Mouse (Mus musculus) hematopoietic stem cell, adult 5-6 weeks (primary cell): ENCODE measurements around the gene Edil3. TPM values are rescaled to one million over a fixed set of nuclear protein-coding genes. Genes with fewer than 3 reads are reported as not detected.
"Not testable (repeated sequence)": the region's sequence is repeated elsewhere in the genome, so short reads cannot be mapped to it uniquely, and the experiment has no call there.

Experiments used
- ATAC-seq, 2 experiments: fragments of 125-278 bp in 1 of 2; replicated peaks in 1 of 2; 2 replicates each; pipeline ENCODE4 v1.8.0; 2016 to 2017; ENCODE audit warnings: inconsistent platforms in 2 of 2, mild to moderate bottlenecking in 2 of 2, moderate number of reproducible peaks in 2 of 2, low read depth in 1 of 2, moderate TSS enrichment in 1 of 2; ENCODE audit not compliant: low FRiP score in 2 of 2, poor library complexity in 2 of 2, severe bottlenecking in 2 of 2, insufficient read depth in 1 of 2, low TSS enrichment in 1 of 2
- total RNA-seq: library from RNA; stranded (forward); fragments of 172-1452, 232-1000 nt; gene quantifications from 2 replicates; pipeline ENCODE4 v1.2.3, GENCODE M21; 2017

The Edil3 gene
- total RNA-seq, 1 experiment from 2014 or later = 0.30 TPM

DNA sequence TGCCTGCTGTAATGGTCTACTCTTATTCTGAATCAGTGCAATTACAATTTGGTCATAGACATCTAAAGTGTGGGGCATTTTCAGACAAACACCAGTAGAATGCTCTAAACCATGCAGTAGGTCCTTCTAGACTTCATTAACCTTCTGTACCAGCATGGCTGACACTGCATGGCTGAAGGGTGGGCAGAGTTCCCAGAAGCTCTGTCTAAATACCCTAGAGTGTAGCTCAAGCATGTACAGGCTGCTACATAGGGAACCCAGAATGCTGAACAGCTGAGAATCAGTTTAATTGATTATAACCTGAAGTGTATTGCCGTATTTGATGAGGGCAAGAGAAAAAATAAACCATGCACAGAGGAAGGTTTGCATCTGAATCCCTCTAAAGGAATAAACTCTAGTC is 86.1 kb downstream of the Edil3 start:
- ATAC-seq = no peak

DNA sequence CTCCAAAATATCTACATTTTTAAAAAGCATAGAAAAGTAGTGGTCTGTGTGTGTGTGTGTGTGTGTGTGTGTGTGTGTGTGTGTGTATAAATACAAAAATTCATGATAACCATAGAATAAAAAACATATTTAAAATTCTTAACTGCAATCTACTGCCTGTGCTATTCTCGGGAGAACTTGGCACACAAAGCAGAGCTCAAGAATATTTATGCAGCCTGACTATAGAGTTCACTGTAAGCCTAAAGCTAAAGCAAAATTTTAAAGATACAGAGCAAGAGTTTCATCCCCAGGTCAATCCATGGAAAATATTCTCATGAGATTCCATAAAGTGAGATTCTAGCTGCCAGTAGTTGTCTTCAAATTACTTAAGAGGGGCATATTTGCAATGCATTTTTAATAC is 86.9 kb downstream of the Edil3 start:
- ATAC-seq = no peak

GRCm38 (mm10) chr13:88916503-88916902 is 95.2 kb downstream of the Edil3 start:
- ATAC-seq = no peak

- no peak for ATAC-seq
Observed at GRCm38 (mm10) chr13:88929626-88930025, 108.4 kb downstream of the Edil3 start.

- ATAC-seq = no peak
Observed at GRCm38 (mm10) chr13:88938564-88938963, 117.3 kb downstream of the Edil3 start.

- ATAC-seq = no peak
Observed at GRCm38 (mm10) chr13:88972355-88972754, 151.1 kb downstream of the Edil3 start.

GRCm38 (mm10) chr13:89007696-89008427 is 186.6 kb downstream of the Edil3 start:
- no peak for ATAC-seq

DNA sequence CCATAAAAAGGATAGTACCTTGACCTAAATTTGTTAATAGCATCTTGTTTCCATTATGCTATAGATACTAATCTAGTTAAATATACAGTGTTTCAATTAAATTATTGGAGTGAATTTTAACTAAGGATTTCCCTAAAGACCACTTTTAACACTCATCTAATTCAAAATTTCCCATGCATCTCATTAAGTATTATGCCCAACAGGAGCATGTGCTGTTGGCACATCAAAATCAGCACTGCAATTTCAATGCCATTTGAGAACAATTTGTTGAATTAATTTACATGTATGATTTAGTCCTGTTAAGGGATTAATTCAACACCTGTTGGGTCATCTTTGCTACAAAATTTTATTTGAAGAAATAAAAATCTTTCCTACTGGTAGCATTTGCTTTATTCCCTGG is 191.2 kb downstream of the Edil3 start:
- ATAC-seq = no peak

- ATAC-seq = no peak
Observed at GRCm38 (mm10) chr13:89029817-89030539, 208.7 kb downstream of the Edil3 start.

DNA sequence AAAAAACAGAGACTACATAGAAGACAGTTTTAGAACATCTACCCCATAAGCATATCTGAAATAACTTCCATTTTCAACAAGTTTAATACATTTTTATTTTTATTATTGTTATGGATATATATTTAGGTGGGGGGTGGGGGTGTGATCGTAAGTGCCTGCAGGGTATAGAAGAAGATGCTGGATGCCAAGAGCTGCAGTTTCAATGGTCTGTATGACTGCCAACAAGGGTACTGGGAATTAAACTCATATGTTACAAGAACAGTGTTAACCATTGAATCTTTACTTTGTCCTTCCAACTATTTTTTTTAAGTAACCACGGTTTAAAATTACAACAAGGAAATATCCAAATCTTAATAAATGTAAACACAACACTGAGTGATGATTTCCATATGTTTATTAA is 214.4 kb downstream of the Edil3 start:
- no peak for ATAC-seq

DNA sequence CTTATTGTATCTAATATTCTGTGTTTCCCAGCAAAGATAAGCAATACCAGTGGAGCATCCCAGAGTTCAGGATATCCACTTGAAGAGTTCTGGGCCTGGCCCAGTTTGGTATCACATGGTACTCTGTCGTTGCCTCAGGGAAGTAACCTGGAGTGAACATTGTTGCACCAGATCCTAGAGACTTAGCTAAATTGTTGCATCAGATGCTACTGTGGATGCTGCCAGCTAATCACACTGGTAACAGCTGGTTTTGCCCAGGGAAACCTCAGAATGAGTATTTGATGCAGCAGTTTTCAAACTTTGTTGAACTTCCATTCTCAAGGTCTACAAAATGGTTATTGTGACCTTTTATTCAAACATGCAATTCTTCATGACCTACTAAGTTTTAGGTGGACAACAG is 220.2 kb downstream of the Edil3 start:
- no peak for ATAC-seq

GRCm38 (mm10) chr13:89070132-89070531 is 248.9 kb downstream of the Edil3 start:
- ATAC-seq = not testable (repeated sequence)

DNA sequence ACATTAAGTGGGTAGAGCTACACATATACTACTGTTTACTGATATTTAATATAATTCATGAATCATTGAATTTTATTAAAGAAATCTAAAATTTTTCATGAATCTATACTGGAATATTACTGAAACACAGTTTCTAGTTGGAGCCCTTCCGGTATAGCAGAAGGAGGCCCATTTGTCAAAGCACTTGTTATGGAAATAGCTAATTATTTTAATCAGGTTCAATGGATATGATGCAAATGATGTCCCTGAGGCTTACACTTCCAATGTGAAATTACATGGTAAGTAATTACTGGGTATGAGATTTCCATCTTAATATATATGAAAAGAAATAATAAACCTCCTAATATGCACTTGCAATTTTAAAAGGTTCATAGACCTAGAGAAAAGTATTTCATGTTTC is 254.9 kb downstream of the Edil3 start:
- no peak for ATAC-seq

GRCm38 (mm10) chr13:89105889-89106288 is 284.6 kb downstream of the Edil3 start:
- no peak for ATAC-seq

DNA sequence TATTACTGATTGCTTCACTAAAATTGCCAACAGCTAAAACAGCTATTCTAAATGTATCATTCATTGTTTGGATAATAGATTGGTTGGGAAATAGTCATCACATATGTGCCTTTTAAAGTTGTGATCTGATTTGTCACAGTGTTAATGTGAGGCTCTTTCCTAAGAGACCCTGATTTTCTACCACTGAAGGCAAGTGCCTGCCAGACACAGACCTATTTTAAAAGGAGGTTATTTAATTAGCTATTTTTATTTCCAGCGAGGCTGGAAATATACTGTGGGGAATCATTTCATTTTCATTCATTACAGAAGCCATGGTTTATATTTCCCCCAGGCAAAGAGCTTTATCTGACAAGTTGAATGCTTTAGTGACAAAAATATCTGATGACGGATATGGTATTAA is 296.3 kb downstream of the Edil3 start:
- no peak for ATAC-seq

GRCm38 (mm10) chr13:89119809-89120208 is 298.5 kb downstream of the Edil3 start:
- ATAC-seq = no peak

- ATAC-seq = no peak
Observed at GRCm38 (mm10) chr13:89122511-89123253, 301.4 kb downstream of the Edil3 start.

GRCm38 (mm10) chr13:89123396-89123795 is 302.1 kb downstream of the Edil3 start:
- ATAC-seq = no peak
